Mouse (Mus musculus): Measurements from ENCODE around the gene Gm49630.
"Not testable (repeated sequence)": the region's sequence is repeated elsewhere in the genome, so short reads cannot be mapped to it uniquely, and the experiment has no call there.

The Gm49630 gene

DNA sequence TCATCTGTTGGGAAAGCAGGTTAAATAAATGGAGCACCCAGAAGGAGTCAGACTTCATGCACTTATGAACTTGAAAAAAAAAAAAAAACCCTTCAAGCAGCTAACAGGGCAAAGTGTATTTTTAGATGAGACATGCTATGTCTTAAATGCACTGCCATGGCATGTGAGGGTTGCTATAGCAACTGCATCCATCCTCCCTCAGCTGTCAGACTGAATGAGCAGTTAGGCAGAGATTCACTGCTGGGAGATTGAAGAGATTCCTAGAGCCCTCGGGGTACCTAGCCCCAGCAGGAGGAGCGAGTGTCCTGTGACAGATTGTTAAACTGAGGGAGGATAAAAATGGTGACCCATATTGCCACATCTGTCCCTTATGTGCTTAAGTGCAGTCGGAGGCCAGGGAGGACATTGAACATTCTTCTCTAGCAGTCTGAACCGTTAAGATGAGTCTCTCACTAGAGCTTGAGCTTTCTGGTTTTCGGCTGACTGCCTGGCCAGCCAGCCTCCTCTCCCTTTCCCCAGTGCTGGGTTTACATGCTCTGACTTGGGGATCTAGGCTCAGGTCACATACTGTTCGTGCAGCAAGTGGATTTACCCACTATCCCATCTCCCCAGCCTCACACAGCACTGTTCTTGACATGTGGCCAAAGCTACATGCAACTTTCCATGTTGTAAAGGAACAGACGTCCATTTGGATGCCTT lies 5.0 kb downstream of the Gm49630 start:
- not testable (repeated sequence) for DNase-seq (ENCODE audit: low read depth, low spot score)

DNA sequence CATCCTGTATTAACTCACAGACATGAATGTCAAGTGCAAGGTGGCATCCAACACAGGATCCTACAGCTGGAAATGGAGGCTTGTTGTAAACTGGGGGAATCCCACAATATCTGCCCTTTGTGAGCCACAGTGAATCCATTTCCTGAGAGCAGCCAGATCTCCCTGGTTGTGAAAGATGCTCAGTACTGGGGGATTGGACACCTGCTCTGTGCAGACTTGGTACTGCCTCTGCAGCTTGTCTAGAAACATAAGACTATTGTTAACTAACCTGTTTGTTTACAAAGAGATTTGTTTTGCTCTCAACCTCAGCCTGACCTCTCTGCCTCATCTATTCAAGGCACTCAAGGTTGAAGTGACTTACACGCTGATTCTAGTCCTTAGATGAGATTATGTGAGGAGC lies 5.5 kb downstream of the Gm49630 start:
- DNase-seq (ENCODE audit: low read depth, low spot score), result not testable (repeated sequence)

DNA sequence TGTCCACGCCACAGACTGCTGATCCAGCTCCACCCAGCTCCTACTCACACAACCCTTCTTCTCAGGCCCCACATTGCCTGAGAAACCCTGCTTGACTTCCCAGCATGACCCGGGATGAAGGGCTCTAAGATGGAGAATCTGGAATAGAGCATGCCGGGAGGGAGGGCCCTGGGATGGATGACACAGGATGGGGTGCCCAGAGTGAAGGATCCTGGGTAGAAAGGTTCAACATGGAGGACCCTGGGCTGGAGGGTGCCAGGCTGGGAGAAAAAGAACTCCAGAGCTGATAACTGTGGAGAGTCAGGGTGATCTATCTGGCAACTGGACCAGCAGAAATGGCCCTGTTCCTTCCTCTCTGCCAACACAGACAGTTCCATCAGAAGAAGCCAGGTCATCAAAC lies 6.2 kb downstream of the Gm49630 start:
- DNase-seq (ENCODE audit: low read depth, low spot score), result not testable (repeated sequence)

DNA sequence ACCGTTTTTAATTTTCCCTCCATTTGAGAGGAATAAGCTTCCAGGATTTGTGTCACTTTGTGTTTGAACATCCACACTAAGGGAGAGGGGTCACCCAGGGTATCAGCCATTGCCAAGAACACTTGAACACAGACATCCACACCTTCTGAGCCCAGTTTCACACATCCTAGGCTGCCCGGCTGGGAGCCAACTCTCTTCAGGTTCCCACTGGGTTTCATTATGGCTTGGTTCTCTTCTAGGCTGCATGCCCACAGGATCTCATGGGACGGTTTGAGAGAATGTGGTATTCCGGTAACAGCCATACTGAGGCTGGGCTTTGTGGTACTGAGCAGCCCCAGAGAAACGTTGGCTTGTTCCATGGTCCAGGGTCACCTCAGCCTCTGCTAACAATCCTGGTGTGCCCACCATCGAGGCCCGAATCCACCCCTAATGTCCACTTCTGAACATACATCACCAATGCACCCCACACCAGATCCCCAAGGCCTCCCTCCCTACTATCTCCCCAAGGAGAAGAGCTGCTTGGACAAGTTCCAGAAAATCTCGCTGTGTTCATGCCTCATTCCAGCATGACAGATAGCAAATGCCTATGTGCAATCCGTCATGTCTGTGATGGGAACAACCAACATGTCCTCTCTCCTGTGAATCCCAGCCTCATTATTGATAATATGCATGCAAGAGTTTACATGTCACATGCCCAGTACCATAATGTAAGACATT lies 10.9 kb downstream of the Gm49630 start:
- not testable (repeated sequence) for DNase-seq (ENCODE audit: low read depth, low spot score)

DNA sequence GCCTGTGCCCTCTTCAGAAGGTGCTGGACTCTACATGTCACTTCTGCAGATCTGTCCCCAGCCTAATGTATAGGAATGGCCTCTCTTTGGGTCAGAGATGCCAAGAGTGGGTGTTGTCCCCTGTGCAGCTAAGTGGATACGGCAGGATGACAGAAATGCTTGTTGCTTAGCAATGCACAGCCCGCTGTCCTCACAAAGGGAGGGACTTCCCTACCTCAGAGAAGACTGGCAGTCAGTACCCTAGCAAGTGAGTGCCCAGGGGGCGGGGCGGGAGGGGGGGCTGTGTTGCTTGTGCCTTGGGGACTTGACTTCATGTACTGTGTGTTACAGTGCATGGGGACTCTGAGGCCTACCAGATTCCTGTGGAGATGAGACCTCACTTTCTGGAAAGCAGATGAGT lies 12.0 kb downstream of the Gm49630 start:
- DNase-seq (ENCODE audit: low read depth, low spot score), result not testable (repeated sequence)

DNA sequence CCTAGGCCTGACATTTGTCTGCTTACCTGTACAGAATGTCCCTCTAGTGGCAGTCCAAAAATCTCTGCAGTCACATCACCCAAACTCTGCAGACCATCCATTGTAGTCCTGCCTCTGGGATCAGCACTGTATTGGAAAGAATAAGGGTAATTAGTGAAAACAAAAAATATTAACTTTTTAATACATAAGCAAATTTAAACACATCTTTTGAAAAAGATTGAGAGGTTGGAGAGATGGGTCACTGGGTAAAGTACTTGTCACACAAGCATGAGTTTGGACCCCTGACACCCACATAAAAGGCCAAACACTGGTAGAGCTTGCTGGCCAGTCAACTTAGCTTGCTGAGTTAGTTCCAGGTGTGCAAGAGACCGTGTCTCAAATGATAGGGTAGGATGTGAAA lies 19.2 kb downstream of the Gm49630 start, which contains the start of gene Ttll2:
TSS of gene Ttll2 (minus strand) at position 101 of the 400 bp plus-strand sequence.
- DNase-seq (ENCODE audit: low read depth, low spot score), result not testable (repeated sequence)

DNA sequence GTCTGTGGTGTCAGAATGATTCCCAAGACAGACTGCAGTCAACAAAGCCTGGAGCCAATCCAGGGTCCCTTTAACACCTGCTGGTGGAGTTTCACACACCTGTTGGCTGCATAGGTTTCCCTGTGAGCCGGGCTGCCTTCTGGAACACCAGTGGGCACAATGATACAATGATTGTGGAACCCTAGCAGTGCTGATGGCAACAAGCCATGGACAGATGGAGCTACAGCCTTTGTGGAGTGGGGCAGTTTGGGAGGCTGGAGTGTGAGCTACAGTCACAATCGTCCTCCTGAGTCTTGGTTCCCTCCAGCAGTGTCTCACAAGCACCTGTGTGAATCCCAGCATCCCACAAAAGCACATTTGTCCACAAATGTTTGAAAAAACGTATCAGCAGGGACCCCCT lies 23.0 kb downstream of the Gm49630 start:
- not testable (repeated sequence) for DNase-seq (ENCODE audit: low read depth, low spot score)

DNA sequence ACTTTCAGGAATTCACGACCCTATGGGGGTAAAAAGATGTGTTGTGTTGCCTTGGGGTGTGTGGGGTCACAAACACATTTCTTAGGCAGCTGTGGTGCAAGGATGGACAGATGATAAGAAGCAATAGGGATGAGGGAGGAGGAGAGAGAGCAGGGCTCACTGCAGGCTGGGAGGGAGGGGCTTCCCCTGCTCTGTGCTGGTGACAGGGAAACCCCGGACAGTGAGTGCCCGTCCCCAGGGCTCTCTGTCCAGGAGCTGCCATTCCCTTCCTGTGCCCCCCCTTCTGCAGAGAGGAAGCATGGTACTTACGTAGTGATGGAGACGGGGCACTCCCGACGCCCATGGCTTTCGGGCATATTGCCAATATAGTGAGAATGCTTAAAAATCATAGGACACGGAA lies 34.4 kb downstream of the Gm49630 start:
- not testable (repeated sequence) for DNase-seq (ENCODE audit: low read depth, low spot score)

DNA sequence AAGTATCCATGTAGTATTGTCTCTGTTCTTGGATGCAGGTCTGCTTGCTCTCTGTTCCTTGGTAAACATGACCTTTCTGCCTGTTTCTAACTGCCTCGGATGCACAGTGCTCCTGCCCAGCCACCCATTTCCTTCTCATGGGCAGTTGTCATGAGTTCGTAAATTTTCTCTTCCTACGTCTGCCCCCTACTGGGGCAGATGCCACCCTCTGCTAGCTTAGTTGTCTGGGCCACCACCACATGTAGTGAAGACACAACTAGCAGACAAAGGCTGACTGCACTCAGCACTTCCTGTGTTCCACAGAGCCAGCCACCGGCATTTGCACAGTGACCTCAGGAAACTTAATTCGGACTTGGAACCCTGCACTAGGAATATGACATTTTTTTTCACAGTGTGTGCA lies 39.0 kb downstream of the Gm49630 start:
- DNase-seq (ENCODE audit: low read depth, low spot score), result not testable (repeated sequence)

DNA sequence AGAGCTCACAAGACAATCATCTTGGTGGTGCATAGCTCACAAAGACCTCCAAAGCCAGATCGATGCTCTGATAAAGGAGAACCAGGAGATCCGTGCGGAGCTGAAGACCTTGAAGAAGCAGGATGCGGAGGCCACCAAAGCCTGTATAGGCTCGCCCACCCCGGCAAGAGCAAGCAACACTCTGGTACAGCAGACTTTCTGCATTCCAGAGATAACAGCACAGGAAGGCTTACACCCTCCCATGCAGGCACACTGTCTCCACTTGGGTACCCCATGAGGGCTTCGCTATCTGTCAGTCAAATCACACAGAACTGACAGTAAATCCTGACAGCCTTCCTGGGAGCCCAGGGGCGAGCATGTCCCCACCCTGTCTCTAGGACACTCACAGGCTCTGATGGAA lies 45.4 kb downstream of the Gm49630 start:
- DNase-seq (ENCODE audit: low read depth, low spot score), result not testable (repeated sequence)

DNA sequence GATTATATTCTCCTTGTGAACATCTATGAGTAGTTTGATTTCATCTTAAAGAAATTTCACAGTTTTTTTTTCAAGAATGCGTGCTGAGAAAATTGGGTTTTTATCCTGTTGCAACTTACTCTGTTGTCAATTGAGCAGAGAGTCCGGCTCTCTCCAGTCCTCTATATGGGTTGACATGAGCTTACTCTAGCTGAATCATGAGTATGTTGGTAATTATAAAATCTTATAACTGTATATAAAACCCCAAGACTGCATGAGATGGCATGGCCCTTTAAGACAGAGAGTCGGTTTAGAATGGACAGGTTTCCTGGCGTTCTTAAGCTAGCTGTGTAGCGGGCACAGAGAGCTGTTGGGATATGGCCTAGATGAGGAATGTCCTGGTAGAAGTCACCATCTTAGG lies 47.4 kb downstream of the Gm49630 start, which contains the start of gene Tcp10a:
TSS of gene Tcp10a (plus strand) at position 301 of the 400 bp plus-strand sequence.
- DNase-seq (ENCODE audit: low read depth, low spot score), result not testable (repeated sequence)

DNA sequence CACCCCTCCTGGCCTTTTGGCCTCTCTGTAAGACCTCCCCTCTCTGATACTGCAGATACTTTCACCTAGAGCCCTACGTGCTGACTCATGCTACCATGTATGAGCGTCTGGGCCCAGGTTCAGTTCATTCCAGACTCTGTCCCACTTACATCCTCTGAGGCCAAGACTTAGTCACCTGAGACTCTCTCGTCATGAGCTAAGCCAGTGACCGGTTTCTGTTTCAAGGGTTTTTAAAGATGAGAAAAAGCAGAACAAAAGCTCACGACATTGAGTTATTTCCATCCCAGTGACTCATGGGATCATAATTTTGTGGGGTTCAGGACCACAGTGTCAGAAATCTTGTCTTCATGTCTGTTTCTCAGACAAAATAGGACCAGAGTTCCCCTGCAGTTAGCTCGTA lies 52.0 kb downstream of the Gm49630 start:
- not testable (repeated sequence) for DNase-seq (ENCODE audit: low read depth, low spot score)

DNA sequence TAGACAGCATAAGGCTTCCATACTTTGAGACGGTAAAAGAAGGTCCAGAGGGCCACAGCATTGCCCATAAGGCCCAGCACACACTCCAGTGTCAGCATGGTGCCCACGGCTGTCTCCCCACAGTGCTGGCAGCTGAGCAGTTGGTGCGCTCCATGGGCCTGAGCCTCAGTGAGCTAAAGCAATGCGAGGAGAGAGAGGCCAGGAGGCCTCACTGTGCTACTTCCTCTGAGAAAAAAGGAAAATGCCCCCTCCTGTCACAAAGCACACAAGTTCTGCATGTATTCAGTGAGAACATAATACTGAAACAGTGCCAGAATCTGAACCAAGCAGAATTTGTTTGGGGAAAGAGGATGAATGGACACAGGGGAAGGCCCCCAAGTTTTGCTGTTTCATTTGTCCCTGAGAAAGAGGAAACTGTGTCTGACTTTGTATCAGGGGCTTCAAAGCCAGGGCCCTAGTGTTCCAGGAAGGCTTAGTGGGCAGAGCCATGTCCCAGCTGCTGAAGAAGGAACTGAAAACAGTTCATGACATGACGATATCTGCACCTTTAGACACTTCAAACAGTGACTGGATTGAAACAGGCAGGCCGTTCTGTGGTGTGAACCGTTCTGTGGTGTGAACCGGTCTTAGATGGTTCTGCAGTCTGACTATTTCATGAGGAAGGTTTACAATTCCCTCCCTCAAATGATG lies 55.9 kb downstream of the Gm49630 start:
- DNase-seq (ENCODE audit: low read depth, low spot score), result not testable (repeated sequence)

DNA sequence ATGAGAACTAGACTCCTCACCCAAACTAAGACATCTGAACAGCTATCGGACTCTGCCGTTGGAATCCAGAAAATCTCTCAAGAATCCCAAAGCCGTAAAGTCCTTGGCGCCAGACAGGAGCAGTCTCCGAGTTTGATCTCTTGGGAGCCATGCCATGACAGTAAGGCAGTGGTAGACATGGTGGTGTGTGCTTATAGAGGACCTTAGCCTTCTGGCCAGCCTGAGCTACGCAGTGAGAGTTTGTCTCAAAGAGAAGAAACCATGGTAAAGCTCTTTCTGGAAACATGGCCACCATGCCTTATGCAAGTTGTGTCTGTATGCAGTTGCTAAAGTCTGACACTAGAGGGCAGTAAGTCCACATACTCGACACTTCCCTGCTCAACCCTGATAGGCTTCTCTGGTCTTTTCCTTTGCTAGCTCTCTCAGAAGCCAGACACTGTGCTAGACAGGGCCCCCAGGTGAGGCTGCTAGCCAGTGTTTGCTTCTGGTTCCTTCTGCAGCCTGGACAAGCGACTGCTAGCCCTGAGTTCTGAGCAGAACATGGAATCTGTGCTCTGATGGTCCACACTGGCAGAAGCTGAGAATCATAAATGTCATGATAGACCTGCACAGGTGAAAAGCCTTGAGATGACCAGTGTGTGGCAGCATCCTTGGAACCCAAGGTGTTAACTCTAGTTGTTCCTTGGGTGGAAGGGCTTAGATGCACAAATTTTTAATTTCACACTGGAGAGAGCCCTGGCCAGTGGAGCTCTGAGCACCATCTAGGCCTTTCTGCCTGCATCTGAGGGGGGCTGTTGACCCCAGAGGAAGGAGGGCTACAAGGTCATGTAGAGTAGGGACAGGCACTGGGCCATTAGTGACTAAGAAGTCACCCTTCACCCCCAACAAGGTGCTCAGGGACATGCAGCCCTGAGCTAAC lies 65.2 kb downstream of the Gm49630 start:
- DNase-seq (ENCODE audit: low read depth, low spot score), result not testable (repeated sequence)

All from retina, postnatal 7 days (tissue).